Mouse (Mus musculus) gastrocnemius, adult 2 months (tissue): ENCODE data around the gene Sae1. TPM values are rescaled to one million over a fixed set of nuclear protein-coding genes. Genes with fewer than 3 reads are reported as not detected.

Experiments
- DNase-seq: peaks from one replicate; pipeline ENCODE4 v3.0.0; 2022
- H3K27ac ChIP-seq: fragments of 200-600 bp; 2 replicates; pipeline ENCODE4 v1.8.1; 2022; ENCODE audit warnings: mild to moderate bottlenecking
- H3K4me3 ChIP-seq: fragments of 200-600 bp; 2 replicates; pipeline ENCODE4 v1.8.1; 2022; ENCODE audit warnings: mild to moderate bottlenecking, moderate library complexity
- CTCF ChIP-seq: fragments of 200-600 bp; IDR thresholded peaks from 2 replicates; pipeline ENCODE4 v1.8.1; 2022; ENCODE audit warnings: antibody characterized with exemption, mild to moderate bottlenecking, moderate library complexity
- intact Hi-C: fragments of 180-260 bp; cut with DNase I; formaldehyde crosslinking; loops from one replicate; pipeline ENCODE4 v1.15.1; 2025
- total RNA-seq, 2 experiments: library from RNA; stranded (reverse); gene quantifications; 2 replicates each; pipeline ENCODE4 v1.2.3; 2021

The Sae1 gene
- total RNA-seq, 2 experiments from 2014 or later: 21.6 to 34.8 TPM

DNA sequence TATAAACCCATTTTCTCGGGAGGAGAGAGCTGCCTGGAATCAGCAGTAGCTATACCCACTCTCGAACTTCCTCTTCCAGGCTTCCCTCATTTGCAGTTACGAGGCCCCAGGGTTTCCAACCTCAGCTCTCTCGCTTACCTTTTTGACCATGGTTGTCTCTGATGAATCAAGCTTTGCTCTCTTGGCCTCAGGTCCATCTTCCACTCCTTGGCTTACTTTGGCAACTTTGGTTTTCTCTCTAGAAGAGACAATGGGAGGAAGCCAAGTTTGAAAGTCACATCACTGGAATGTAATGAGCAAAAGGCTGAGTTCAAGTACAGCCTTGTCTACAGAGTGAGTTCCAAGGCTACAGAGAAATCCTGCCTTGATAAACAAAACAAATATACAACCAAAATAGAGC lies 20.9 kb downstream of the Sae1 start:
- no peak overlapping the region for H3K4me3 ChIP-seq
- no peak for DNase-seq
- H3K27ac ChIP-seq: peak overlapping the region; percentile 53; the same call in 1 of the 2 replicates
- intact Hi-C loops: no loop called here
- no peak for TF ChIP-seq CTCF

DNA sequence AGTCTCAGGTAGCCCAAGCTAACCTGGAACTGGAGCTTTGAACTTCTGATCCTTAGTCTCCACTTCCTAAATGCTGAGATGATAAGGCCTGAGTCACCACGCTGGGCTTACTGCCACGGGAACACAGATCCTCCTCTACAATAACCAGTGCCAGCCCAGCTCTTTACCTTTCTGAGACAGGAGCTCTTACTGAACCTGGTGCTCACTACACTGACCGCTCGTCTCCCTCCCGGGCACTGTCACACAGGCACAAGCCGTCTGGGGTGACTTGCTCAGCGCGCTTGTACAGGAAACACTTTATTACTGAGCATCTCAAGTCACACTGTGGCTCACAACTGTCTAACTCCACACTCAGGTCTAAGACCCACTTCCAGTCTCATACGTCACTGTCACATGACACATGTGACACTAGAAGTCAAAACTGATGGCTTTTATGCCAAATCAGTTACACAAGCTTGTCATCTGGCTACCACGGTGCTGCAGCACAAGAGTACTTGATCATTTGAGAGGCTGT lies 21.4 kb downstream of the Sae1 start:
- Histone ChIP-seq H3K4me3 (no peak overlapping the region), H3K27ac (peak overlapping the region; percentile 53)
- intact Hi-C loops: no loop called here
- DNase-seq: peak; percentile 23
- no peak for TF ChIP-seq CTCF

DNA sequence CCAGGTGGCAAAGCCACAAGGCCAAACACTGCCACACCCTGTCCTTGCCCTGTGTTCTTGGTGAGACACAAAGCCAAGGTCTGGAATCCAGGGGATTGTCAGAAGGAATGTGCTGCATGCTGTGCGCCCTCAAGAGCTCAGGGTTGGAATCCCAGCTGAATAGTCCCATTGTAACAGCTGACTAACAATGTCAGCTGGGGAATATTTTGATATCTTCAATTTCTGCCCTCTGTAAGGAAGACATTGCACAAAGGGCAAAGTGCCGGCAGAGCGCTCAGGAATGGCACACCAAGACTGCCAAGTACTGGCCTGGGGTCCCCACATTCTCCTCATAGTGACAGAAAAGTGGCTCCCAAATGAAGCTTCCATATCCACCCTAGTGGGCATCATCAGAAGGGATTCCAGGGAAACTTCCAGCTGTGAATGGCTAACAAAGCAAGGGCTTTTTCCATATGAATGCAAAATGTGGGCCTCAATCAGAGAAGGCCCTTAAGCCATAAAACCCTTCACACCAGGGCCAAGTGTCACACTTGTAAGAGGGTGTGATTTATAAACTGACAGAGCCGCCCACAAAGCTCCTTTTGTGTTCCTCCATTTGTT lies 22.6 kb downstream of the Sae1 start:
- TF ChIP-seq CTCF: no peak; the same call in 1 of the 2 replicates
- intact Hi-C loops: no loop called here
- Histone ChIP-seq H3K4me3 (no peak overlapping the region), H3K27ac (peak overlapping the region; percentile 53)
- peak; percentile 18 for DNase-seq

DNA sequence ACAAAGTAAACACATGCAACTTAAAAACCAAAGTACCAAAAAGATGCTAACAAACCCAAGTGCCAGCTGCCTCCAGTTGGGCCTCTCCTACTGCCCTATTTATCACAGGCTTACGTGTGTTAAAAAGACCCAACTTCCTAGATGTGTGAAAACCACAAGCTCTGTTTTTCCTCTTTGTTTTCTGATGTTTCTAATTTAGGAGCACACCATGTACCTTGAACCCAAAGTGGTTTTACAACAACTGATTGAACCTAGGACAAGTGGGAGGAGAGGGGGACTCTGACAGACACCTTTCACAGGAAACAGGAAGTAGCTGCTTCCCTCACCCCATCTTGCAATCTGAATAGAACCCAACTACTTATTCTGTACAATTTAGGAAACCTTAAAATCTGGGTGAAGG lies 23.3 kb downstream of the Sae1 start:
- Histone ChIP-seq H3K4me3 (no peak overlapping the region), H3K27ac (peak overlapping the region; percentile 53)
- intact Hi-C loops: no loop called here
- no peak for DNase-seq
- no peak for TF ChIP-seq CTCF

DNA sequence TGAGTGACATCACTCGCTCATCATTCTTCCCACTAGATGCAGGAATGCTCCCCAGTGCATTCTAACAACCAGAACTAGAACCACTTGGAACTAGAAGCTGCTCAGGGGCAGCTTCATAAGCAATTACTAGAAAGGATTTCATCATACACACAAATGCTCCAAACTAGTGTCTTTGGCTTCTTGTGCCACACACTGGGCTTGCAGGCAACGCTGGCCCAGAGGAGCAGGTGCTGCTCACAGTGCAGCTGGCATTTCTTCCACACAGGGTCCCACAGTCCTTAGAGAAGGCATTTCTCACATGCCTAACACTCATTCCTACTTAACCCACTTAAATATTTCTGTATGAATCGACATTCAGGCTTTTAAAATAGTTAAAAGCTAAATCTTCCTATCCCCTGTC lies 30.0 kb downstream of the Sae1 start:
- no peak overlapping the region for H3K27ac ChIP-seq
- intact Hi-C loops: no loop called here
- no peak overlapping the region for H3K4me3 ChIP-seq
- DNase-seq: no peak
- no peak for TF ChIP-seq CTCF

DNA sequence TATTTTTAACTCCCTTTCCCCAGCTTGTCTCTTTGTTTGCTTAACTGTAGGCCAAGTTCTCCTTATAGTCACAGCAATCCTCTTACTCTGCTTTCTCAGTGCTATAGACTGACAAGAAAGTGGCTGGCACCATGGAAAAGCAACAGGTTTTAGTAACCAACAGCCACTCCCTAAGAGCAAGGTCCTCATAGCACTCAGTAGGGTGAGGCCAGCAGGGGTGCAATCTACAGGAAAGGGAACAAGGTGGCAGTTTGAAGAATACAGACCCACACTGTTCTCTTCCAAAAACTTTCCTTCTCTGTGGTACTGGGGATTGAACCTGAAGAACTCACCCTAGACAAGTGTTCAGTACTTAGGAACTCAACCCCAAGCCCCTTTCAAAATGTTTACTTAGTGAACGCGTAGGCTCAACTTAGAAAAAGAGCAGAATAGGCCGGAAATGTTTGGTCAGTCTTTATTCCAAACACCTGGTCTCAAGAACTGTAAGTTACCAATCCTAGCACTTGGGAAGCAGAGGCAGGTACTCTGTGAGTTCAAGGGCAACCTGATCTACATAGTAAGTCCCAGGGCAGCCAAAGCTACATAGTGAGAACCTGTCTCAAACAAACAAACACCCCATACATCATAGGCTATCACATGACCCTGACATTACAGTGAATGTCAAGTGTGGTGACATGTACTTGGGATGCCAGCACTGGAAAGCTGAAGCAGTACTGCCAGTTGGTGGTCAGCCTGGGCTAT lies 31.6 kb downstream of the Sae1 start:
- DNase-seq: no peak
- H3K27ac ChIP-seq: no peak overlapping the region
- no peak overlapping the region for H3K4me3 ChIP-seq
- TF ChIP-seq CTCF: no peak
- intact Hi-C loops: no loop called here

DNA sequence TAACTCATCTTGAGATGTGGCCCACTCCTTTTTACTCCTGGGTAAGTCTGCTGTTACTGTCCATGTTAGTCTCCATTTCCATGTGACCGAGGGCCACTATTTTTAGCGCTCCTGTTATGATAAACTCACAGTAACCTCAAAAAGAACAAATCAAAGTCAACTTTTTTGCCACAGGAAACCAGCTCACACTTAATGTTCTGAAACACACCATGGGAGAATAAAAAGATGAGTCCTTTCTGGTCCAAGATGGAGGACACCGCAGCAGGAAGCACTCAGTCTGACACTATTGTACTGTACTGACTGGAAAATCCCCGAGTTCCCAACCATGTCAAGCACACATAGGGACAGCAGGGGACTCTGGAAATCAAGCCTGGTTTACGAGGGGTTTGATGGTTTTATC lies 37.6 kb downstream of the Sae1 start:
- intact Hi-C loops: no loop called here
- TF ChIP-seq CTCF: no peak
- Histone ChIP-seq H3K27ac (no peak overlapping the region), H3K4me3 (no peak overlapping the region)
- DNase-seq: no peak

DNA sequence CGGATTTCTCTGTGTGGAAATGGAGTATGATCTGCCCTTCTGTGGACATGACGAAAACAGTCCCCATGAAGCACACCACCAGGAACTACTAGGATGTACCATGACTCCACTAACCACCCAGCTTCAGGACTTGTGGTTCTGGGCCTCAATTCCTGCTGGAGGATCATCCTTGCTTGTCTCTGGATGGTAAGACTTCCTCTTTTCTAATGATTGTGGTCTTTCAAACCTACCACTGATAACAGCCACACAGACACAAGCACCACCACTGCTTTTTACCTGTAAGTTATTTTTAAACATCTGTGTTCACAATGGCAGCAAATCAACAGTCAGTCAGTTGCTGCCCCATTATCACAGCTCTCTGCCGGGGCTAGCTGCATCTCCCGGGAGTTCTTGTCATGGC lies 42.3 kb downstream of the Sae1 start:
- intact Hi-C loops: no loop called here
- Histone ChIP-seq H3K4me3 (no peak overlapping the region), H3K27ac (no peak overlapping the region)
- no peak for TF ChIP-seq CTCF
- DNase-seq: no peak

DNA sequence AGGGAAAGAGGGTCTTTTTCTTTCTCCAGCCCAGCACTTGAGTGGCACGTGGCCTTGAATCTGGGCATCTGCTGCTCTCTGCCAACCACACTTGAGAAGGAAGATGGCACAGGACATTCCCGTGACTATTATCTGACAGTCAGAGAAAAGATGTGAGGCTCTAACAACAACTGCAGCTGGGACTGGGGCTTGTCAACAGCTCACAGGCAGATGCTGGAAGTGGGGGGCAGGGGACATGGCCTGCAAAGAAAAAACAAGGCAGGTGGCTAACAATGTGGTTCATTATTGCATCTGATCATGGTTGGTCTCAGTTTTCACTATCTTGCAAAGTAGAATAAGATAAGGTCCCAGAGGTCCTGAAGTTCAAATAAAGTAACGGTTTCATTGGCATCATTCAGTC lies 43.0 kb downstream of the Sae1 start:
- no peak overlapping the region for H3K4me3 ChIP-seq
- intact Hi-C loops: no loop called here
- no peak for TF ChIP-seq CTCF
- DNase-seq: no peak
- H3K27ac ChIP-seq: no peak overlapping the region

DNA sequence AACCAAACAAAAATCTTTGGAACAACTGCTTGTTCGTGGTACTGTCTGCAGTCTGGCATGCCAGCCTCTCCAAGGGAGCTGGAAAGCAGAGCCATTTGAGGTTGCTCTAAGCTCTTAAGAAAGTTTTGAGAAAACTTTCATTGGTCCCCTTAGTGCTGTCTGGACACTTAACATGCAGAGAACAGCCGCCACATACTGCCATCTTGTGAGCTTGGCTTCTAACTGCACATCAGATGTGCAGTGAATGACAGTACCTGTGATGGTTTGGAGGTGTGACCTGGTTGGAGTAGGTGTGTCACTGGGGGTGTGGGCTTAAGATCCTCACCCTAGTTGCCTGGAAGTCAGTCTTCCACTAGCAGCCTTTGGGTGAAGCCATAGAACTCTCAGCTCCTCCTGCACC lies 49.9 kb downstream of the Sae1 start:
- TF ChIP-seq CTCF: peak; percentile 17; the same call in 1 of the 2 replicates
- H3K27ac ChIP-seq: no peak overlapping the region
- intact Hi-C loops: no loop called here

DNA sequence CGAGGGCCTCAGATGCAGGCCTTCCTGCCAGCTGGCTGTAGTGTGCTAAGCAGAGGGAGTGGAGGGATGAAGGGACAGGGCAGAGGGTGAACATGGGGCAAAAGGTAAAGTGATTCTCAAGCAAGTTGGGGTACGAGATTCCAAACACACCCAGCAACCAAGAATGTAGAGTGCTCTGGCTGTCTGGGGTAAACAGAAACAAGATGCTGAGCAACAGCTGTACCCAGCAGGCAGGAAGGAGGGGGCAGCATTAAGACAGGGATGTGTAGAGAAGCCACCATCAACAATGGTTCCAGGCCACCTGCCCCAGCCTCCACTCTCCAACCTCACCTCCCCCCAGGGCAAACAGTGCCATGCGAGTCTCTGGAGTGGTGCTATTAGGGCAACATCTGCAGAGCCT lies 58.5 kb downstream of the Sae1 start:
- intact Hi-C loops: loop anchor here (5.0 kb wide), 1 partner anchor 48 kb away; no protein-coding TSS in a partner anchor
- H3K4me3 ChIP-seq: no peak overlapping the region
- peak; percentile 43 for DNase-seq
- no peak for TF ChIP-seq CTCF
- H3K27ac ChIP-seq: peak overlapping the region; percentile 59; the same call in 1 of the 2 replicates

More for the DNA sequence above, 49.9 kb downstream of the Sae1 start:
- H3K4me3 ChIP-seq: no peak overlapping the region
- DNase-seq: no peak

DNA sequence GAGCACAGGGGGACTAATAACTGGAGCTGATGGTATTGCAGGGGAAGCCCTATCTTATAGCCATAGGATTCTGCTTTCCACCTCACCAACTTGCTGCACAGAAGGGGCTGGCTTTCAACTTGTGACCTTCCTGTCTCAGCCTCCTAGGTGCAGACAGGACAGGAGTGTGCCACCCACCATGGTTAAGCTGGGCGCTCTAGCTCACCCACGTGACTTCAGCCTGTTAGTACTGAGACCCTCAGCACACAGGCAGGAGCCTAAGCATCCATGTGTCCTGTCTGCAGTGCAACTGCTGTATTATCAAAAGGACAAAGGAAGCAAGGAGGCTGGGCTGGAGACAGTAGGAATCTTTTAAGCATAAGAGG lies 61.0 kb downstream of the Sae1 start:
- no peak overlapping the region for H3K4me3 ChIP-seq
- no peak for TF ChIP-seq CTCF
- intact Hi-C loops: loop anchor here (1.0 to 5.0 kb wide), 2 partner anchors 32 to 51 kb away; no protein-coding TSS in a partner anchor
- DNase-seq: no peak
- H3K27ac ChIP-seq: peak overlapping the region; percentile 83

DNA sequence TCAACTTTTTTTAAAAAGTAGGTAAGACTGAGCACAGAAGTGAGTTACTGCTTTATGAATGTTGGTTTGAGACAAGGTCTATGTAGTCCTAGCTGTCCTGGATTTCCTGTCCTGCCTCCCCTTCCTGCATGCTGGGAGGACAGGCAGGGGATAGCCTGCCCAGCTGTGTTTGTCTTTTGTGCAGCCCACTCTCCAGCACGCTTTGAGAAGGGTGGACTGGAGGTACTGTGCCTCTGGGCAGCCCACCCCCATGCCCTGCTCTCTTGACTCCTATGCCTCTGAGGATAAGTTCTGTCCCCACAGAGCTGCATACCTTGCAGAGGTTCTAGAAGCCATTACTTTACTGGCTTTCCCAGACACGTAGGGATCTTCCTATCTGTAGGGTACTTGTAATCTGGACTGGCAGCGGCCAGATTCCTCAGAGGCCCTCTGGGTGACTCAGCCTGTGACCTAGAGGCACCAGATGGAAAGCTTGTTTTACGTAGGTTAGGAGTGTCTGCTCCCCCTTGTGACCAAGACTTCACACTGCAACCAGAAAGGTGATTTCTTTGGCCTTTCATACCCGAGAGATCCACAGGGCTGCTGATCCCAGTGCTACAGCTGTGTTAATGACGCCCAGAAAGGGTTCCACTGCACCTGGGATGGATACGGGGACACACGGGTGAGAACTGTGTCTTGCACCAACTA lies 61.5 kb downstream of the Sae1 start:
- intact Hi-C loops: loop anchor here (1.0 to 5.0 kb wide), 3 partner anchors 12 to 51 kb away; no protein-coding TSS in a partner anchor
- Histone ChIP-seq H3K27ac (peak overlapping the region; percentile 83), H3K4me3 (peak overlapping the region; percentile 28; the same call in 1 of the 2 replicates)
- TF ChIP-seq CTCF: peak; percentile 76
- DNase-seq: peak; percentile 80
